Mouse (Mus musculus): ENCODE measurements at regions not wholly inside any gene's neighbourhood (a gene's known extent, or its start where the extent isn't known, plus 50 kb on each side); places are given as distances from the start of the nearest gene placed in this dataset.
A peak's percentile ranks its signal among the peaks of the same experiment; 100 is the strongest.

GRCm38 (mm10) chr13:52059756-52060417, 213.4 kb downstream of the Gadd45g start:
- no peaks in the 10 kb centered on the region for H3K27me3 ChIP-seq (replicated peaks; ENCODE audit: control insufficient read depth, insufficient read depth, low read length)
- TF ChIP-seq CTCF (conservative IDR thresholded peaks at IDR 0.05; ENCODE audit: insufficient read depth, insufficient read length, low read depth, low read length) (no peak), POLR2A (IDR thresholded peaks at IDR 0.05; ENCODE audit: low read depth, low read length) (no peak)
- no peaks in the 10 kb centered on the region for H3K36me3 ChIP-seq (ENCODE audit: control insufficient read depth, insufficient read depth, low read length)
- H3K27ac ChIP-seq (ENCODE audit: insufficient read depth, low read depth, low read length), result peak overlapping the region; percentile 12; the same call in 1 of the 2 replicates
- H3K4me3 ChIP-seq (ENCODE audit: insufficient read depth, low read depth, low read length), result no peak overlapping the region
- peaks cover 22% of the 10 kb centered on the region; the same call in 1 of the 2 replicates for H3K4me1 ChIP-seq (ENCODE audit: control insufficient read depth, insufficient read depth, low read length)
- DNase-seq, result no peak
- 65% methylated on average over 22 of the region's 22 CpGs for WGBS

DNA sequence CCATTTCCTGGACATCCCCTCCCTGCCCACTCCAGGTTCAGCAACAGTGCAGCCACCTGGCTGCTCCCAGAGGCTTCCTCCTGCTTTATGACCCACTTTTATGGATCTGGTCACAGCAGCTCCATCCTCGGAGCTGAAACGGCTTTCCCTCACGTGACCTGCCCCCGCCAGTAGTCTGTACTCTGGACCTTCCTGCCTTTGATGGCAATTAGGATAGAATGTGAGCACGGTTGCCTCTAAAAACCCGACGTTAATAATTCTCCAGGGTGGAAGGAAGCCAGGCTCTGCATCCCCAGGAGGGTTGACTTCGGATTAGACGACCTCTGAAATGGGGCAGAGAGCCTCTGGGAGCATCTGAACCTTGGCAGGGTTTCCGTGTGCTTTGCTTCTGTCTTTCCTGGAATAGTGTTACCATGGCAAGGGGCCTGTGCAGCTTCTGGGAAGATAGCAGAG, 214.0 kb downstream of the Gadd45g start:
- H3K27ac ChIP-seq (ENCODE audit: insufficient read depth, low read depth, low read length), result 0 out of 2 replicates have a peak overlapping the region, but pooled peaks have one; percentile 12
- peaks cover 22% of the 10 kb centered on the region; the same call in 1 of the 2 replicates for H3K4me1 ChIP-seq (ENCODE audit: control insufficient read depth, insufficient read depth, low read length)
- 5% methylated on average over 10 of the region's 10 CpGs for WGBS
- no peak overlapping the region for H3K4me3 ChIP-seq (ENCODE audit: insufficient read depth, low read depth, low read length)
- H3K36me3 ChIP-seq (ENCODE audit: control insufficient read depth, insufficient read depth, low read length), result no peaks in the 10 kb centered on the region
- no peaks in the 10 kb centered on the region for H3K27me3 ChIP-seq (replicated peaks; ENCODE audit: control insufficient read depth, insufficient read depth, low read length)
- TF ChIP-seq CTCF (conservative IDR thresholded peaks at IDR 0.05; ENCODE audit: insufficient read depth, insufficient read length, low read depth, low read length) (no peak), POLR2A (IDR thresholded peaks at IDR 0.05; ENCODE audit: low read depth, low read length) (no peak)
- DNase-seq, result peak; percentile 98

DNA sequence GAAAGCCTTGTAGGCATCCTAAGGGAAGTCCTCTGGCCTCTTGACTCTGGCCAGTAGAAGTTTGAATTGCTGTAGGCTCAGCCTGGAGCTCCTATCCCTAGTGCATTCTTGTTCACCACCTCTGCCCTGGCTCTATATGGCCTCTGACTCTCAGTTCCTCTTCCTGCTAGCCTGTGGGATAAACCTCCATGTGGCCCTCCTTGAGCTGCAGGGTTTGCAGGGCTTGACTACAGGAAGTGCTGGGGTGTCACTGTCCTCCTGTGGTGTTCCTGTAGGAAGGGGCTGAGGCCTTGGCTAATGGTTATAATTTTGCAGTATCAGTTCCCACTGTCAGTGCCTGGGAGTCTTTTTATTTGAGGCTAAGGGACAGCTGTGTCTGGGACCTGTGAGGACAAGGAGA, 215.0 kb downstream of the Gadd45g start:
- no peak for DNase-seq
- Histone ChIP-seq H3K4me1 (ENCODE audit: control insufficient read depth, insufficient read depth, low read length) (peaks cover 14% of the 10 kb centered on the region; the same call in 1 of the 2 replicates), H3K36me3 (ENCODE audit: control insufficient read depth, insufficient read depth, low read length) (no peaks in the 10 kb centered on the region), H3K27ac (ENCODE audit: insufficient read depth, low read depth, low read length) (no peak overlapping the region), H3K27me3 (replicated peaks; ENCODE audit: control insufficient read depth, insufficient read depth, low read length) (no peaks in the 10 kb centered on the region), H3K4me3 (ENCODE audit: insufficient read depth, low read depth, low read length) (no peak overlapping the region)
- no peak for TF ChIP-seq CTCF (conservative IDR thresholded peaks at IDR 0.05; ENCODE audit: insufficient read depth, insufficient read length, low read depth, low read length)
- TF ChIP-seq POLR2A (IDR thresholded peaks at IDR 0.05; ENCODE audit: low read depth, low read length), result no peak

DNA sequence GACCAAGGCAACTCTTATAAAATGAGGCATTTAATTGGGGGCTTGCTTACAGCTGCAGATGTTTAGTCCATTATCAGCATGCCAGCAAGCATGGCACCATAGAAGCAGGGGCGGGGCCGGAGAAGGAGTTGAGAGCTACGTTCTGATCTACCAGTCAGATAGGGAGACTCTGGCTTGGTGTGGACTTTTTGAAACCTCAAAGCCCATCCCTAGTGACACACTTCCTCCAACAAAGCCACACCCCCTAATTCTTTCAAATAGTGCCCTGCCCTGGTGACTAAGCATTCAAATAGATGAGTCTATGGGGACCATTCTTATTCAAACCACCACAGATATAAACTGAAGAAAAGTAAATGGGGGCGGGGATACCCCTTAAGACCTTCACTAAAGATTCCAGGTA, 215.4 kb downstream of the Gadd45g start:
- H3K4me3 ChIP-seq (ENCODE audit: insufficient read depth, low read depth, low read length), result no peak overlapping the region
- TF ChIP-seq CTCF (conservative IDR thresholded peaks at IDR 0.05; ENCODE audit: insufficient read depth, insufficient read length, low read depth, low read length) (no peak), POLR2A (IDR thresholded peaks at IDR 0.05; ENCODE audit: low read depth, low read length) (no peak)
- 85% methylated on average over 4 of the region's 4 CpGs for WGBS
- no peak for DNase-seq
- peaks cover 14% of the 10 kb centered on the region; the same call in 1 of the 2 replicates for H3K4me1 ChIP-seq (ENCODE audit: control insufficient read depth, insufficient read depth, low read length)
- no peak overlapping the region for H3K27ac ChIP-seq (ENCODE audit: insufficient read depth, low read depth, low read length)
- H3K27me3 ChIP-seq (replicated peaks; ENCODE audit: control insufficient read depth, insufficient read depth, low read length), result no peaks in the 10 kb centered on the region
- no peaks in the 10 kb centered on the region for H3K36me3 ChIP-seq (ENCODE audit: control insufficient read depth, insufficient read depth, low read length)

DNA sequence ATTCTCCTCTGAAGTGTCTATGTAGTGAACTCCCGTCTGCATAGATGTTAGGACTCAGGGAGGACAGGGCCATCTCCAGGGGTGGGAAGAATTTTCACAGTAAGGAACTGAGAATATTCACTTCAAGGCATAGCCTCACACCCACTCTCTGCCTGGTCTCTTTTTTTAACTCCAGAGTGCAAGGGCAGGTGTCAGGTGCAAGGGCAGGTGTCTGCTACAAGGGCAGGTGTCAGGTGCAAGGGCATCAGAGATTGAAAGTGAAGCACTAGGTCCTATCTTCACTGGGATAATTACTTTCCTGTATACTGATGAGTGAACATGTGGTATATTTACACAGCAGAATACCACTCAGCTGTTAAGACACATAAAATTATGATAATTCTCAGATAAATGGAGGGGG, 216.1 kb downstream of the Gadd45g start:
- DNase-seq, result no peak
- no peaks in the 10 kb centered on the region for H3K36me3 ChIP-seq (ENCODE audit: control insufficient read depth, insufficient read depth, low read length)
- no peak overlapping the region for H3K27ac ChIP-seq (ENCODE audit: insufficient read depth, low read depth, low read length)
- no peaks in the 10 kb centered on the region for H3K27me3 ChIP-seq (replicated peaks; ENCODE audit: control insufficient read depth, insufficient read depth, low read length)
- TF ChIP-seq CTCF (conservative IDR thresholded peaks at IDR 0.05; ENCODE audit: insufficient read depth, insufficient read length, low read depth, low read length) (no peak), POLR2A (IDR thresholded peaks at IDR 0.05; ENCODE audit: low read depth, low read length) (no peak)
- H3K4me3 ChIP-seq (ENCODE audit: insufficient read depth, low read depth, low read length), result no peak overlapping the region
- WGBS, result 79% methylated on average over 1 of the region's 1 CpGs
- H3K4me1 ChIP-seq (ENCODE audit: control insufficient read depth, insufficient read depth, low read length), result peaks cover 15% of the 10 kb centered on the region

DNA sequence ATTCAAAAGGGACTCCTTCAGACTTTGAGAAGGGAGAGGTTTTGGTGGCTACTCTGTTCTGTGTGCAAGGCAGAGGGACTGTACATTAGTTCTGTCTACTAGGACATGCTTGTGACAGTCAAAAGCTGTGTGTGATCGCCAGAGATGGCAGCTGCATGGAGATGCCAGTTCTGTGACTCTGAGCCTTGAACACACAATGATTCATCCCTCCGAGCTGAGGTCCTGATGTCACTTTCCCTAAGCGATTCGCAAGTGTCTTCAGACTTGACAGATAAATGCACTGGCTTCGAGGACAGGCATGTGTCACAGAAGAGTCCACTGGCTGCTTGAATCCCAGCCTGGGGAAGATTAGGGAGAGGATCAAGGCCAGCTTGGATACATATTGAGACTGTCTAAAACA, 218.8 kb downstream of the Gadd45g start:
- WGBS, result 90% methylated on average over 5 of the region's 5 CpGs
- DNase-seq, result no peak

GRCm38 (mm10) chr13:52065720-52066119, 219.2 kb downstream of the Gadd45g start:
- Histone ChIP-seq H3K36me3 (ENCODE audit: control insufficient read depth, insufficient read depth, low read length) (no peaks in the 10 kb centered on the region), H3K4me3 (ENCODE audit: insufficient read depth, low read depth, low read length) (no peak overlapping the region), H3K27ac (ENCODE audit: insufficient read depth, low read depth, low read length) (no peak overlapping the region), H3K27me3 (replicated peaks; ENCODE audit: control insufficient read depth, insufficient read depth, low read length) (no peaks in the 10 kb centered on the region), H3K4me1 (ENCODE audit: control insufficient read depth, insufficient read depth, low read length) (peaks cover 17% of the 10 kb centered on the region)
- 82% methylated on average over 6 of the region's 6 CpGs for WGBS
- DNase-seq, result no peak
- TF ChIP-seq CTCF (conservative IDR thresholded peaks at IDR 0.05; ENCODE audit: insufficient read depth, insufficient read length, low read depth, low read length) (no peak), POLR2A (IDR thresholded peaks at IDR 0.05; ENCODE audit: low read depth, low read length) (no peak)

More for the DNA sequence above, 218.8 kb downstream of the Gadd45g start:
- no peaks in the 10 kb centered on the region for H3K27me3 ChIP-seq (replicated peaks; ENCODE audit: control insufficient read depth, insufficient read depth, low read length)
- H3K36me3 ChIP-seq (ENCODE audit: control insufficient read depth, insufficient read depth, low read length), result no peaks in the 10 kb centered on the region
- H3K4me3 ChIP-seq (ENCODE audit: insufficient read depth, low read depth, low read length), result no peak overlapping the region
- TF ChIP-seq CTCF (conservative IDR thresholded peaks at IDR 0.05; ENCODE audit: insufficient read depth, insufficient read length, low read depth, low read length) (no peak), POLR2A (IDR thresholded peaks at IDR 0.05; ENCODE audit: low read depth, low read length) (no peak)
- no peak overlapping the region for H3K27ac ChIP-seq (ENCODE audit: insufficient read depth, low read depth, low read length)
- H3K4me1 ChIP-seq (ENCODE audit: control insufficient read depth, insufficient read depth, low read length), result peaks cover 19% of the 10 kb centered on the region
